Mouse (Mus musculus): ENCODE results near the gene Greb1. TPM values are rescaled to one million over a fixed set of nuclear protein-coding genes. Genes with fewer than 3 reads are reported as not detected.

Gene Greb1
- total and polyA plus RNA-seq, 3 experiments, result 0.87 TPM; not detected in 2

DNA sequence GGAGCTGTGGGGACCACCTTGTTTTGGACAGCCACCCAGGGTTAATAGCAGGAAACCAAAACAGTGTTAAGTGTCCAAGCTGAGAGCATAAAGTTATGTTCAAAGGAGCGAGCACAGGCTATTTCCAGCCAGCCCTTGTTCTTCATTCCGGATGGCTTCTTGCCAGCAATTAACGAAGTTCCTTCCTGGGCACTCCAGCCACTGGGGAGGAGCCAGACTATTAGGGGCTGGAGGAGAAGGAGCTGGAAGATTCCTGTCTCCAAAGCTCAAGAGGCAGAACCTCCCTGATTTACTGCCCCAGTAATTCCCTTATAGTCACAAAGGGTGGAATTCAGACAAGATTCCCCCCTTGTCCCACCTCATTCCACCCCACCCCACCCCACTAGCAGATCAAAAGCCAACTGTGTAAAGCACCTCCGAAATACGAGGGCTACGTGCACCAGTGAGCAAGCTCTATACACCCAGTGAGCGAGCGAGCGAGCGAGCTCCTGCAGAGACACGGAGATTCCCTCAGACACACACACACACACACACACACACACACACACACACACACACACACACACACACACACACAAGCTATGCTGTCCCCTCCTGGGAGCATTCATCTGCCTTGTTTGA is 69.5 kb downstream of the Greb1 start:
- ATAC-seq (ENCODE audit: extremely low read depth, insufficient number of reproducible peaks, low FRiP score, poor library complexity, severe bottlenecking), result no peak
- Histone ChIP-seq H3K9me3 (replicated peaks) (no peaks in the 10 kb centered on the region), H3K36me3 (replicated peaks) (no peaks in the 10 kb centered on the region), H3K4me3 (ENCODE audit: low read depth, low read length) (no peak overlapping the region), H3K27me3 (ENCODE audit: insufficient read depth, low read length) (no peaks in the 10 kb centered on the region; the same call in 1 of the 2 replicates), H3K4me1 (ENCODE audit: insufficient read depth, low read depth, low read length) (no peaks in the 10 kb centered on the region)
- DNase-seq (ENCODE audit: low spot score), result no peak
- TF ChIP-seq GATA2 (IDR thresholded peaks at IDR 0.05; ENCODE audit: borderline replicate concordance, low read depth, low read length), result no peak
- no peak for TF ChIP-seq GATA1 (IDR thresholded peaks at IDR 0.05; ENCODE audit: borderline replicate concordance, low read length)
- TF ChIP-seq CTCF (IDR thresholded peaks at IDR 0.05; ENCODE audit: low read depth, low read length), result no peak
- no peak for TF ChIP-seq POLR2AphosphoS5 (IDR thresholded peaks at IDR 0.05; ENCODE audit: insufficient replicate concordance, low read depth, low read length)

DNA sequence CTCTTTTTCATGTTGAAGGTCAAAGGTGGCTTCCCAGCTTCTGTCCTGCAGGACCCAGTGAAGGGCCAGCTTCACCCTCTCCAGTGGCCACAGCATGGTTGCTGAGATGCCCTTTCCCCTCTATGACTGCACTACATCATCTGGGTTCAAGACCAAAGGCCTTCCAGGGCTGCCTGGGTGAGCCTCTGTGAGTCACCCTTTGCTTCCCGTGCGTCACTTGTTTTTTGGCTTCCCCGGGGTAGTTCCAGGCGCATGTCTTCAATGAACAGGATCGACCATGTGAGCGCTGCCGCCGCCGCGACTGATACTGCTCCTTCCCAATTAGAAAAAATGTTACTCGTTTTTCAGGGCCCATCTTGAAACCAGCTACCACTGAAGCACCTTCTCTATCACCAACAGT is 70.5 kb downstream of the Greb1 start:
- Histone ChIP-seq H3K4me3 (ENCODE audit: low read depth, low read length) (no peak overlapping the region), H3K36me3 (replicated peaks) (no peaks in the 10 kb centered on the region), H3K4me1 (ENCODE audit: insufficient read depth, low read depth, low read length) (no peaks in the 10 kb centered on the region), H3K9me3 (replicated peaks) (no peaks in the 10 kb centered on the region), H3K27me3 (ENCODE audit: insufficient read depth, low read length) (peaks cover 3% of the 10 kb centered on the region; the same call in 1 of the 2 replicates)
- no peak for TF ChIP-seq TAL1 (conservative IDR thresholded peaks at IDR 0.05; ENCODE audit: low read depth, low read length)
- TF ChIP-seq POLR2AphosphoS5 (IDR thresholded peaks at IDR 0.05; ENCODE audit: insufficient replicate concordance, low read depth, low read length), result no peak
- TF ChIP-seq CTCF (IDR thresholded peaks at IDR 0.05; ENCODE audit: low read depth, low read length), result no peak
- no peak for TF ChIP-seq GATA2 (IDR thresholded peaks at IDR 0.05; ENCODE audit: borderline replicate concordance, low read depth, low read length)
- no peak for TF ChIP-seq GATA1 (IDR thresholded peaks at IDR 0.05; ENCODE audit: borderline replicate concordance, low read length)
- ATAC-seq (ENCODE audit: extremely low read depth, insufficient number of reproducible peaks, low FRiP score, poor library complexity, severe bottlenecking), result no peak
- DNase-seq (ENCODE audit: low spot score), result no peak

GRCm38 (mm10) chr12:16728221-16728620 is 72.5 kb downstream of the Greb1 start:
- ATAC-seq (ENCODE audit: extremely low read depth, insufficient number of reproducible peaks, low FRiP score, poor library complexity, severe bottlenecking) (no peak), DNase-seq (ENCODE audit: low spot score) (no peak)
- Histone ChIP-seq H3K9me3 (replicated peaks) (no peaks in the 10 kb centered on the region), H3K27me3 (ENCODE audit: insufficient read depth, low read length) (peaks cover 11% of the 10 kb centered on the region; the same call in 1 of the 2 replicates), H3K4me3 (ENCODE audit: low read depth, low read length) (no peak overlapping the region), H3K36me3 (replicated peaks) (no peaks in the 10 kb centered on the region), H3K4me1 (ENCODE audit: insufficient read depth, low read depth, low read length) (no peaks in the 10 kb centered on the region)
- TF ChIP-seq CTCF (IDR thresholded peaks at IDR 0.05; ENCODE audit: low read depth, low read length) (no peak), POLR2AphosphoS5 (IDR thresholded peaks at IDR 0.05; ENCODE audit: insufficient replicate concordance, low read depth, low read length) (no peak), TAL1 (conservative IDR thresholded peaks at IDR 0.05; ENCODE audit: low read depth, low read length) (no peak), GATA2 (IDR thresholded peaks at IDR 0.05; ENCODE audit: borderline replicate concordance, low read depth, low read length) (no peak), GATA1 (IDR thresholded peaks at IDR 0.05; ENCODE audit: borderline replicate concordance, low read length) (no peak)

DNA sequence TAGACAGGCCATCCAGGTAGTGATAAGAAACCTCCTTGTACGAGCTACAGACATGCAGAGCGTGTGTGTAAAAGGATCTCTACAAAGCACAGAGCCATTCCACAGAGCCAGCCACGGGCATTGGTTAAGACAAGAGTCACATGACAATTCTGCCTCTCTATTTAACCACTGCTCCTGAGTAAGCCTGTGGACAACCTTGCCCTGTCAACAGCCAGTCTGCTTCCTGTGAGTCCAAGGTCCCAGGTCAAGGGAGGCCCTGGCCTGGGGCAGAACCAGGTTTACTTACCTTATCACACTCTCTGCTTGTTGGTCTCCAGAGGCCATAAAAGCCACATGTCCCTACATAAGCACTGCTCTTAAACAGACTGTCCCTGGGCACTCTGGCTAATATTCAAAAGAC is 74.5 kb downstream of the Greb1 start:
- no peaks in the 10 kb centered on the region for H3K4me1 ChIP-seq (ENCODE audit: insufficient read depth, low read depth, low read length)
- peaks cover 11% of the 10 kb centered on the region; the same call in 1 of the 2 replicates for H3K27me3 ChIP-seq (ENCODE audit: insufficient read depth, low read length)
- no peaks in the 10 kb centered on the region for H3K9me3 ChIP-seq (replicated peaks)
- no peaks in the 10 kb centered on the region for H3K36me3 ChIP-seq (replicated peaks)
- no peak for ATAC-seq (ENCODE audit: extremely low read depth, insufficient number of reproducible peaks, low FRiP score, poor library complexity, severe bottlenecking)
- no peak overlapping the region for H3K4me3 ChIP-seq (ENCODE audit: low read depth, low read length)
- TF ChIP-seq POLR2AphosphoS5 (IDR thresholded peaks at IDR 0.05; ENCODE audit: insufficient replicate concordance, low read depth, low read length), result no peak
- no peak for TF ChIP-seq CTCF (IDR thresholded peaks at IDR 0.05; ENCODE audit: low read depth, low read length)
- TF ChIP-seq TAL1 (conservative IDR thresholded peaks at IDR 0.05; ENCODE audit: low read depth, low read length), result no peak
- no peak for TF ChIP-seq GATA2 (IDR thresholded peaks at IDR 0.05; ENCODE audit: borderline replicate concordance, low read depth, low read length)
- no peak for TF ChIP-seq GATA1 (IDR thresholded peaks at IDR 0.05; ENCODE audit: borderline replicate concordance, low read length)
- no peak for DNase-seq (ENCODE audit: low spot score)

DNA sequence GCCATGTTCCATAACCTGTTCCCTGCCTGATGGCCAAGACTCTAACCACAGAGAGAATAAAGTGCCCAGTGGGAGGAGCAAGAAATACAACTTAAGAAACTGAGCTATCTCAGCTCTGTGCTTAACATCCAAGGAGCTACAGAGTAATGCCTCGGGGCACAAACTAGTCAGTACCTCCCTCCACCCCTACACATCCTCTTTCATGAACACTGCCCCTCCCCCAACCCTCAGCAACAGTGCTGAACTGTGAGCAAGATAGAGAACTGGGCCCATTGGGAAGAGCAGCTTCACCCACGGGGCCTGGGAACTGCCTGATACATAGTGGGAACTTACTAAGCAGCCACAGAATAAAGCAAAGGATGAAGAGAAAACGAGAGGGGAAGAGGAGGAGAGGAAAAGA is 77.1 kb downstream of the Greb1 start:
- no peak for TF ChIP-seq CTCF (IDR thresholded peaks at IDR 0.05; ENCODE audit: low read depth, low read length)
- TF ChIP-seq GATA2 (IDR thresholded peaks at IDR 0.05; ENCODE audit: borderline replicate concordance, low read depth, low read length), result no peak
- no peak for TF ChIP-seq GATA1 (IDR thresholded peaks at IDR 0.05; ENCODE audit: borderline replicate concordance, low read length)
- TF ChIP-seq TAL1 (conservative IDR thresholded peaks at IDR 0.05; ENCODE audit: low read depth, low read length), result no peak
- no peak for TF ChIP-seq POLR2AphosphoS5 (IDR thresholded peaks at IDR 0.05; ENCODE audit: insufficient replicate concordance, low read depth, low read length)
- Histone ChIP-seq H3K9me3 (replicated peaks) (no peaks in the 10 kb centered on the region), H3K36me3 (replicated peaks) (no peaks in the 10 kb centered on the region), H3K4me1 (ENCODE audit: insufficient read depth, low read depth, low read length) (no peaks in the 10 kb centered on the region), H3K4me3 (ENCODE audit: low read depth, low read length) (no peak overlapping the region), H3K27me3 (ENCODE audit: insufficient read depth, low read length) (0 out of 2 replicates have a peak, but pooled peaks cover 11% of the 10 kb centered on the region)
- DNase-seq (ENCODE audit: low spot score), result no peak
- ATAC-seq (ENCODE audit: extremely low read depth, insufficient number of reproducible peaks, low FRiP score, poor library complexity, severe bottlenecking), result no peak

- TF ChIP-seq GATA1 (IDR thresholded peaks at IDR 0.05; ENCODE audit: borderline replicate concordance, low read length), result no peak
- TF ChIP-seq GATA2 (IDR thresholded peaks at IDR 0.05; ENCODE audit: borderline replicate concordance, low read depth, low read length), result no peak
- no peak for TF ChIP-seq POLR2AphosphoS5 (IDR thresholded peaks at IDR 0.05; ENCODE audit: insufficient replicate concordance, low read depth, low read length)
- peak; percentile 66 for TF ChIP-seq CTCF (IDR thresholded peaks at IDR 0.05; ENCODE audit: low read depth, low read length)
- TF ChIP-seq TAL1 (conservative IDR thresholded peaks at IDR 0.05; ENCODE audit: low read depth, low read length), result no peak
- Histone ChIP-seq H3K9me3 (replicated peaks) (no peaks in the 10 kb centered on the region), H3K4me1 (ENCODE audit: insufficient read depth, low read depth, low read length) (no peaks in the 10 kb centered on the region), H3K36me3 (replicated peaks) (no peaks in the 10 kb centered on the region), H3K4me3 (ENCODE audit: low read depth, low read length) (no peak overlapping the region), H3K27me3 (ENCODE audit: insufficient read depth, low read length) (peaks cover 5% of the 10 kb centered on the region; the same call in 1 of the 2 replicates)
- DNase-seq (ENCODE audit: low spot score) (peak; percentile 41), ATAC-seq (ENCODE audit: extremely low read depth, insufficient number of reproducible peaks, low FRiP score, poor library complexity, severe bottlenecking) (no peak)
Observed at GRCm38 (mm10) chr12:16718660-16719315, 81.9 kb downstream of the Greb1 start.

Data from G1E (cell line).